Mouse (Mus musculus): ENCODE measurements around the gene Rsph14. TPM values are rescaled to one million over a fixed set of nuclear protein-coding genes. Genes with fewer than 3 reads are reported as not detected.

Rsph14 gene
- not detected for polyA plus RNA-seq (2014; fragmentation: Illumina TruSeq; extraction: RNeasy Lipid Tissue Mini Kit (QIAGEN cat#74804); ENCODE audit: low read depth, low replicate concordance)

GRCm38 (mm10) chr10:75032395-75032794 lies at the start of gene Rsph14:
TSS of gene Rsph14 (minus strand) at chr10:75032586.

DNA sequence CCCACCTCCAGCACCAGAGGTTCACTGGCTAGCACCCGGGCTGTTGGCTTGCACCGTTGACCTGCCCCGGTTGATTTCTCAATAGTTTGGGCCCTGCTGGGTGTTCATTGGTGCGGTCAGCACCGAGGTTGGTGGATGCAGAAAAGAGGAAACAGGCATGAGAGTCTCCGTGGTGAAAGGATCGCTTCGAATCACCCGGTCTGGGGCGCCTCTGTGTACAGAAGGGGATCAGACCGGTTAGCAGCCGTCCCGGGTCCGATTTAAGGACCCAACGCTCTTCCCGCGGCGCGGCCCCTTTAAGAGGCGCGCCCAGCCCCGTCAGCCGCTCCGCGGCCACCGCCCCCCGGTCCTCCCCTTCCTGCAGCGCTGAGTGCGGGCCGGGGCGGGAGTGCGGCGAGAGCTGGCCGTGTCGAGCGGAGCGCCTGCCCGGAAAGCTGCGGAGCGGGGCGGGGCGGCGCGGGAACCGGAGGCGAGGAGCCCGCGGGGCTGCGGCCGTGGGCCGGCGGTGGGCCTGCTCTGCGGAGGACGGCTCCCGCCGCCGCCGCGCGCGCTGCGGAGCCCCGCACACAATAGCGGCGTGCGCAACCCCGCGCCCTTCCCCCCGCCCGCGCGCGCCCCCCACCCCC lies 27.9 kb upstream of the Rsph14 start, which contains the start of gene Bcr:
Gene Bcr, plus strand, starts transcription at position 376 of the 626 bp plus-strand sequence.

GRCm38 (mm10) chr10:75036883-75037379 lies 4.5 kb upstream of the Rsph14 start, which contains the start of gene Rab36:
TSS of gene Rab36 (plus strand) at chr10:75037058.

GRCm38 (mm10) chr10:74966850-74967451 lies 65.4 kb downstream of the Rsph14 start, which contains the start of gene Gnaz:
TSS of gene Gnaz (plus strand) at chr10:74967177.

Other genes starting within 250 kb of the Rsph14 start
- gene Gnaz, start 65.4 kb downstream of the Rsph14 start, polyA plus RNA-seq (2014; fragmentation: Illumina TruSeq; extraction: RNeasy Lipid Tissue Mini Kit (QIAGEN cat#74804); ENCODE audit: low read depth, low replicate concordance): 1.6 TPM
- gene Rab36, start 4.5 kb upstream of the Rsph14 start, polyA plus RNA-seq (2014; fragmentation: Illumina TruSeq; extraction: RNeasy Lipid Tissue Mini Kit (QIAGEN cat#74804); ENCODE audit: low read depth, low replicate concordance): 5.2 TPM
- 29.3 TPM for gene Bcr, start 28.0 kb upstream of the Rsph14 start, polyA plus RNA-seq (2014; fragmentation: Illumina TruSeq; extraction: RNeasy Lipid Tissue Mini Kit (QIAGEN cat#74804); ENCODE audit: low read depth, low replicate concordance)
- gene Specc1l, start 179.5 kb upstream of the Rsph14 start, polyA plus RNA-seq (2014; fragmentation: Illumina TruSeq; extraction: RNeasy Lipid Tissue Mini Kit (QIAGEN cat#74804); ENCODE audit: low read depth, low replicate concordance): 28.6 TPM

Data from adrenal gland, adult 10 weeks (tissue).